Mouse (Mus musculus): Measurements from ENCODE around the gene Ace2.

Ace2 gene

DNA sequence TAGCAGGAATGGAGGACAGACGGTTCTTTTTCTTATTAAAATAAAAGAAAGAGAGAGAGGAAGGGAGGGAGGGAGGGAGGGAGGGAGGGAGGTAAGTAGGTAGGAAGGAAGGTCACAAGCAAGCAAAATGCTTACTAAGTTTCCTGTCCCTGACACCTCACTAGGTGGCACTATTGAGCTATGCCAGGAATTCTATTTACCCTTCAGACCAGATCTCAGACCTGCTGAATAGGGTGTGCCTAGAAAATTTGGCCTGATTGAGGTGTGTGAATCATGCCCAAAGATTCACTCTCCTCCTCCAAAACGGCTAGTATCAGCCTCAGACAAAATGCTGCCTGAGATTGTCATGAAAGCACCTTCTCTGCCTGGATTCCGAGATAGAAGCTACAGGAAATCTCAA, 44.7 kb downstream of the Ace2 start:
- DNase-seq: peak; percentile 38

- DNase-seq: no peak
Measured at GRCm38 (mm10) chrX:164189880-164190279, 50.7 kb downstream of the Ace2 start.

- DNase-seq: no peak
Measured at GRCm38 (mm10) chrX:164197679-164198078, 58.5 kb downstream of the Ace2 start.

DNA sequence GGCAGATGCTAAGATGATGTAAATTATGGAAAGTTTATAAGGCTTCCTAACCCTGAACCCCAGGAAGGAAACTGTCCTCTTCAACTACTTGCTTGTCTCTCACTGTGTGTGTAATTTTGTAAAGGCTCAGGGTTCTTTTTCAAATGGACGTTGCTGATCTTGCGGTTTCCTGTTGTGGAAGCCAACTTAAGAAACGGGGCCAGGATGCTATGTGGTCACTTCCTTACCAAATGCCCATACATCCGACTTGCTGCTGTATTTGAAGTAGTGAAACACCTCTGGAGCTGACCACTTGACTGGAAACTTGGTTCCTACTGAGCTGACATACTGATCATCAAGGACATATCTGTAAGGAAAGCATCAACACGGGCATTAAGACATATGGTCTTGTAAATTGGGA, 61.4 kb downstream of the Ace2 start:
- DNase-seq: no peak

DNA sequence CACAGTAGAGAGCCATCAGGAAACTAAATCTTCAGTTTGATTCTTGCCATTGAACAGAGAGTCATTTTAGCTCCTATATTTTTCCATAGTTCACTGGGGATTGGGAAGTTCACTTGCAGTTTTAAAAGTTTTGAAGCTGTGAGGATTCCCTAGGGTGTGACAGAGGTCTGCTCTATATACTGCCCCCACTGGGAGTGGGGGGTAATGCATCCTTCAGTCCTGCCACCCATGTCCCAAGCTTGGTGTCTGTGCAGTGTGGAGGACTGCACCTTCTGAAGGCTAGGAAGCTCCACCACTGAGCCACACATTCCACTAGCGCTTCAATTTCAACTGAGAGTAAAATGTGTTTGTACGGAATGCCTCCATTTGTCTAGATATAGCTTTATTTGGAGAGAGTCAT, 82.9 kb downstream of the Ace2 start:
- DNase-seq: no peak

DNA sequence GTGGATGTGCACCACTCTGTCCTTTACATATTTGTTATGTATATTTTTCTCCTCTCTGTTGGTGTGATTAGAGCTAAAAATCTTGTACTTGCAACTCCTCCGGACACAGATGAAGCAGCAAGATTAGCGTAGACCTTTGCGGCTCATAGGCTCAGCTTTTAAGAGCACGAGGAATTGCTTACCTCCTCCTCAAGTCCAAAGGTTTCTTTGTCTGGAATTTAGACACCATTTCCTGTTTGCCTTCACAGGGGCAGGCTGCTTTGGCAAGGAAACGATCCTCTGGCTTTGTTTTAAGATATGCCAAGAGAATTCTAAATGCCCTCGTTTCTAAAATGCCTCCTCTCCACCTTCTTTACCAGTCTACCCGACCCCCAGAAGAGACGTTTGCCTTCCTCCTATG, 94.2 kb downstream of the Ace2 start:
- DNase-seq: no peak

All from right cerebral cortex, adult 18-20 months (tissue).